Mouse (Mus musculus): ENCODE measurements around the gene Cog6. TPM values are rescaled to one million over a fixed set of nuclear protein-coding genes. Genes with fewer than 3 reads are reported as not detected.
A peak's percentile ranks its signal among the peaks of the same experiment; 100 is the strongest.

The Cog6 gene
- polyA plus RNA-seq, 1 experiment, result 38.8 TPM

DNA sequence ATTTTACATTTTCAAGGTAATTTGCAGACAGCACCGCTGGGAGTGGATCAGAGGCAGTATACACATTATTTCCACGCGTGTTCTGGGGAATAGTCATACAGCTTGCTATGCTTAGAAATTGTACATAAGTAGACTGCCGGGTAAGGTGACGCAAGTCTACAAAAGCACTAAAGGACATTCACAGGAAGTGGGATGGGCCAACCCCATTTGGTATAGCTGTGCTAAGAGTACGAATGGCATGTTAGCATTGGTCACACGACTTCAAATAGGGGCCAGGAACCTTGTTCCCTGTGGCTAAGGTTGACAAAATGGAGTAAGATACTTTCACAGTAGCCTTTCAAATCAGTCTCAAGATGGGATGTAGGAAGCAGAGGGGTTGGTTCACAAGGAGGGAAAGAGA, 19.9 kb upstream of the Cog6 start:
- Histone ChIP-seq H3K27ac (ENCODE audit: insufficient read depth, low read length) (no peak overlapping the region), H3K4me3 (ENCODE audit: insufficient read depth, low read length) (no peak overlapping the region), H3K4me1 (ENCODE audit: control insufficient read depth, insufficient read depth, low read length) (peaks cover 2% of the 10 kb centered on the region; the same call in 1 of the 2 replicates)
- TF ChIP-seq CTCF (IDR thresholded peaks at IDR 0.05; ENCODE audit: extremely low read depth, insufficient read depth, low read length), result no peak
- no peak for TF ChIP-seq POLR2A (IDR thresholded peaks at IDR 0.05; ENCODE audit: extremely low read depth, insufficient read depth, low read length)

- TF ChIP-seq CTCF (IDR thresholded peaks at IDR 0.05; ENCODE audit: extremely low read depth, insufficient read depth, low read length) (no peak), POLR2A (IDR thresholded peaks at IDR 0.05; ENCODE audit: extremely low read depth, insufficient read depth, low read length) (no peak)
- Histone ChIP-seq H3K4me3 (ENCODE audit: insufficient read depth, low read length) (no peak overlapping the region), H3K4me1 (ENCODE audit: control insufficient read depth, insufficient read depth, low read length) (peaks cover 2% of the 10 kb centered on the region; the same call in 1 of the 2 replicates), H3K27ac (ENCODE audit: insufficient read depth, low read length) (no peak overlapping the region)
Observed at GRCm38 (mm10) chr3:53036076-53036475, 19.0 kb upstream of the Cog6 start.

GRCm38 (mm10) chr3:53033448-53033847, 16.4 kb upstream of the Cog6 start:
- TF ChIP-seq CTCF (IDR thresholded peaks at IDR 0.05; ENCODE audit: extremely low read depth, insufficient read depth, low read length) (peak; percentile 54), POLR2A (IDR thresholded peaks at IDR 0.05; ENCODE audit: extremely low read depth, insufficient read depth, low read length) (no peak)
- Histone ChIP-seq H3K4me1 (ENCODE audit: control insufficient read depth, insufficient read depth, low read length) (no peaks in the 10 kb centered on the region), H3K4me3 (ENCODE audit: insufficient read depth, low read length) (no peak overlapping the region), H3K27ac (ENCODE audit: insufficient read depth, low read length) (no peak overlapping the region)

DNA sequence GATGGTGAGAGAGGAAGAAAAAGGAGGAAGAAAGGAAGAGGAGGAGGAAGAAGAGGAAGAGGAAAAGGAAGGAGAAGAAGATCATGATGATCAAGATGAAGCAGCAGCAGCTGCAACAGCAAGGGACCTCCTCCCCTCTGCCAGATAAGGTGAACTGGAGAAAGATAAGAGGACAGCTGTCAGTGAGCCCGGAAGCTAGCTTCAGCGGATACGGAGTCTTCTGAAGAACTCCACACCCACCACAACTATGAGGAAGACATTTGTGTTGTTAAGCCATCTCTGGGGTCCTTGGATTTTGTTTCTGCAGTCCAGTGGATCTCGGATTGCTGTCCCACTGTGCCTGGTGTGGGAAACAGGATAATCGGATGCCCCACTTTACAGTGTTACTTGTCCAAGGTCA, 15.4 kb upstream of the Cog6 start:
- Histone ChIP-seq H3K4me1 (ENCODE audit: control insufficient read depth, insufficient read depth, low read length) (no peaks in the 10 kb centered on the region), H3K4me3 (ENCODE audit: insufficient read depth, low read length) (no peak overlapping the region), H3K27ac (ENCODE audit: insufficient read depth, low read length) (no peak overlapping the region)
- TF ChIP-seq POLR2A (IDR thresholded peaks at IDR 0.05; ENCODE audit: extremely low read depth, insufficient read depth, low read length) (no peak), CTCF (IDR thresholded peaks at IDR 0.05; ENCODE audit: extremely low read depth, insufficient read depth, low read length) (no peak)

GRCm38 (mm10) chr3:53031586-53031985, 14.5 kb upstream of the Cog6 start:
- Histone ChIP-seq H3K4me1 (ENCODE audit: control insufficient read depth, insufficient read depth, low read length) (no peaks in the 10 kb centered on the region), H3K27ac (ENCODE audit: insufficient read depth, low read length) (no peak overlapping the region), H3K4me3 (ENCODE audit: insufficient read depth, low read length) (no peak overlapping the region)
- TF ChIP-seq POLR2A (IDR thresholded peaks at IDR 0.05; ENCODE audit: extremely low read depth, insufficient read depth, low read length), result no peak
- no peak for TF ChIP-seq CTCF (IDR thresholded peaks at IDR 0.05; ENCODE audit: extremely low read depth, insufficient read depth, low read length)

DNA sequence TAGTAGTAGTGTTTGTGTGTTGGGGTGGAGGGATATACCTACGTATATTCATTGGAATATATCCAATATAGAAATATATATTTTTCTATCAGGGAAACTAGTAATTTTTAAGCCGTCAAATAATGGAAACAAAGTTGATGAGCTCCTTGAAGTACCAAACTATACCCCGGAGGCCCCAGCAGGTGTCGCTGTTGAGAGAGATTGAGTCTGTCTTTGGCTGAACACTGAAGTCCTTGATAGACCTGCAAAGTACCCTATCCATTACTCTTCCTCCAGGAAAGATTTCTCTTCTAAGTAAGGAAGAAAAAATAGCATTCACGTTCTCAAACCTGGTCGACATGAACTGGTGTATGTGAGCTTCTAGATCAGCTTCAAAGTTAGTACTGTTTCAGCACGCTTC, 12.0 kb upstream of the Cog6 start:
- TF ChIP-seq CTCF (IDR thresholded peaks at IDR 0.05; ENCODE audit: extremely low read depth, insufficient read depth, low read length) (peak; percentile 75), POLR2A (IDR thresholded peaks at IDR 0.05; ENCODE audit: extremely low read depth, insufficient read depth, low read length) (no peak)
- Histone ChIP-seq H3K4me1 (ENCODE audit: control insufficient read depth, insufficient read depth, low read length) (no peaks in the 10 kb centered on the region), H3K4me3 (ENCODE audit: insufficient read depth, low read length) (no peak overlapping the region), H3K27ac (ENCODE audit: insufficient read depth, low read length) (no peak overlapping the region)

DNA sequence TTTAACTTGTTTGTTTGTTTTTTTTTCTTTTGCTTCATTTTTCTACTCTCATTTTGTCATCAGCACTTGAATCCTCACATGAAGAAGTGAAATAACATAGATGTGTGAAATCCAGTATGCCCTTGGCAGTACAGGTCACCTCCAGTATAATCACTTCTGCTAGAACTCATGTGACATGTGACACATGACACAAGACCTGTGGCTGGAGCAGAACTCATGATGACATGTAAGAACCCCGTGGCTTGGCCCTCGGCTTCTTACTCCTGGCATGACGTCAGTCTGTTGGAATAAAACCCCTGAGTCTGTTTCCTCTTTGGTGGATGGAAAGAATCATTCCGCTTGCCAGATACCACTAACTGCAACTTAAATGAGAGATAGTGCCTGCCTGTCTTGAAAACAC, 10.3 kb upstream of the Cog6 start:
- no peak overlapping the region for H3K27ac ChIP-seq (ENCODE audit: insufficient read depth, low read length)
- no peaks in the 10 kb centered on the region for H3K4me1 ChIP-seq (ENCODE audit: control insufficient read depth, insufficient read depth, low read length)
- TF ChIP-seq CTCF (IDR thresholded peaks at IDR 0.05; ENCODE audit: extremely low read depth, insufficient read depth, low read length), result no peak
- TF ChIP-seq POLR2A (IDR thresholded peaks at IDR 0.05; ENCODE audit: extremely low read depth, insufficient read depth, low read length), result no peak
- H3K4me3 ChIP-seq (ENCODE audit: insufficient read depth, low read length), result no peak overlapping the region

DNA sequence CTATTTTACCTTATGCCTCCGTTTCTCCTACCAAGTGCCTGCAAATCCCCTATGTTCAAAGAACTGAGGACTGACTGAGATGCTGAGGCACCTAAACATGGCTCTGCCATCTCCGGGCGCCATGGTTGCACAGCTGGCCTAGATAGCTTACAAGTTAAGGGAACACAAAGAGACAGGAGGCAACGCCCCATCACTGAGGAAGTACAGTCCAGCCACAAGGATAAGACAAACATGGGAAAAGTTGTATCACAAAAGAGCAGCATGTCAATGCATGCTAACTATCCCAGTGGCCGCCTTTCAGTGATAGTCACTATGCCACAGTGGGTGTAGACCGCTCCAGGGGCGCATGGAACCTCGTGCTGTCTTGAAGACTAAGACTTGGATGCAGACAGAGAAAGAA, 9.6 kb downstream of the Cog6 start:
- H3K27ac ChIP-seq (ENCODE audit: insufficient read depth, low read length), result no peak overlapping the region
- no peak overlapping the region for H3K4me3 ChIP-seq (ENCODE audit: insufficient read depth, low read length)
- TF ChIP-seq POLR2A (IDR thresholded peaks at IDR 0.05; ENCODE audit: extremely low read depth, insufficient read depth, low read length) (no peak), CTCF (IDR thresholded peaks at IDR 0.05; ENCODE audit: extremely low read depth, insufficient read depth, low read length) (no peak)
- H3K4me1 ChIP-seq (ENCODE audit: control insufficient read depth, insufficient read depth, low read length), result no peaks in the 10 kb centered on the region

GRCm38 (mm10) chr3:53004406-53005114, 12.5 kb downstream of the Cog6 start:
- TF ChIP-seq CTCF (IDR thresholded peaks at IDR 0.05; ENCODE audit: extremely low read depth, insufficient read depth, low read length) (peak; percentile 71), POLR2A (IDR thresholded peaks at IDR 0.05; ENCODE audit: extremely low read depth, insufficient read depth, low read length) (no peak)
- H3K4me3 ChIP-seq (ENCODE audit: insufficient read depth, low read length), result no peak overlapping the region
- no peaks in the 10 kb centered on the region for H3K4me1 ChIP-seq (ENCODE audit: control insufficient read depth, insufficient read depth, low read length)
- no peak overlapping the region for H3K27ac ChIP-seq (ENCODE audit: insufficient read depth, low read length)

- no peak overlapping the region for H3K4me3 ChIP-seq (ENCODE audit: insufficient read depth, low read length)
- no peak for TF ChIP-seq POLR2A (IDR thresholded peaks at IDR 0.05; ENCODE audit: extremely low read depth, insufficient read depth, low read length)
- no peak for TF ChIP-seq CTCF (IDR thresholded peaks at IDR 0.05; ENCODE audit: extremely low read depth, insufficient read depth, low read length)
- no peak overlapping the region for H3K27ac ChIP-seq (ENCODE audit: insufficient read depth, low read length)
- H3K4me1 ChIP-seq (ENCODE audit: control insufficient read depth, insufficient read depth, low read length), result no peaks in the 10 kb centered on the region
Observed at GRCm38 (mm10) chr3:53002076-53002475, 15.0 kb downstream of the Cog6 start.

Measured in cortical plate, adult 2 months (tissue).